Mouse (Mus musculus) forebrain, embryonic 14.5 days (tissue): ENCODE data around the gene Ctbp1. TPM values are rescaled to one million over a fixed set of nuclear protein-coding genes. Genes with fewer than 3 reads are reported as not detected.

Experiments
- ATAC-seq: fragments of 200-750 bp; cut with Nextera tagmentation; 2 replicates; pipeline ENCODE4 v1.8.0; 2017; ENCODE audit warnings: mild to moderate bottlenecking, moderate library complexity
- DNase-seq: peaks from one replicate; pipeline ENCODE4 v3.0.0-alpha.2; 2015; ENCODE audit warnings: low spot score
- H3K27ac ChIP-seq: fragments of 300-500 bp; sonication (generic); 2 replicates; pipeline ENCODE4 v1.5.1; 2014; ENCODE audit warnings: low read depth, mild to moderate bottlenecking, control low read depth, low read length, moderate library complexity
- H3K27me3 ChIP-seq: fragments of 300-500 bp; sonication (generic); replicated peaks from 2 replicates; pipeline ENCODE4 v1.6.1; 2014; ENCODE audit warnings: low read length, control low read depth, mixed read lengths; ENCODE audit not compliant: control insufficient read depth, insufficient read depth
- H3K36me3 ChIP-seq: fragments of 300-500 bp; sonication (generic); 2 replicates; pipeline ENCODE4 v1.6.1; 2014; ENCODE audit warnings: low read length, control low read depth; ENCODE audit not compliant: control insufficient read depth, insufficient read depth
- H3K4me1 ChIP-seq: fragments of 300-500 bp; sonication (generic); 2 replicates; pipeline ENCODE4 v1.6.1; 2014; ENCODE audit warnings: antibody characterized with exemption, low read length, control low read depth; ENCODE audit not compliant: control insufficient read depth, insufficient read depth
- H3K4me2 ChIP-seq: fragments of 300-500 bp; sonication (generic); 2 replicates; pipeline ENCODE4 v1.6.1; 2014; ENCODE audit warnings: mild to moderate bottlenecking, control low read depth, low read length
- H3K4me3 ChIP-seq: fragments of 300-500 bp; sonication (generic); 2 replicates; pipeline ENCODE4 v1.5.1; 2014; ENCODE audit warnings: low read depth, low read length, control low read depth
- H3K9ac ChIP-seq: fragments of 300-500 bp; sonication (generic); 2 replicates; pipeline ENCODE4 v1.6.1; 2014; ENCODE audit warnings: mild to moderate bottlenecking, low read length, control low read depth, moderate library complexity
- H3K9me3 ChIP-seq: fragments of 300-500 bp; sonication (generic); replicated peaks from 2 replicates; pipeline ENCODE4 v1.6.1; 2016; ENCODE audit warnings: low read length, control low read depth, mixed read lengths; ENCODE audit not compliant: control insufficient read depth
- WGBS: fragments of 180-500 bp; shearing (Covaris S2); extraction: QIAGEN DNeasy Blood & Tissue Kit; methylation state at CpG from one replicate; pipeline ENCODE4 v1.1.7; 2014; 5-methylcytosine and 5-hydroxymethylcytosine counted together
- polyA plus RNA-seq: library from polyadenylated mRNA; unstranded; fragments of >200 nt; fragmentation: Nextera tagmentation; extraction: Ambion mirVana; gene quantifications from 2 replicates; pipeline ENCODE4 v1.2.1, GENCODE M21; 2014

Ctbp1 gene
- polyA plus RNA-seq, 1 experiment from 2014 or later, result 497 TPM

DNA sequence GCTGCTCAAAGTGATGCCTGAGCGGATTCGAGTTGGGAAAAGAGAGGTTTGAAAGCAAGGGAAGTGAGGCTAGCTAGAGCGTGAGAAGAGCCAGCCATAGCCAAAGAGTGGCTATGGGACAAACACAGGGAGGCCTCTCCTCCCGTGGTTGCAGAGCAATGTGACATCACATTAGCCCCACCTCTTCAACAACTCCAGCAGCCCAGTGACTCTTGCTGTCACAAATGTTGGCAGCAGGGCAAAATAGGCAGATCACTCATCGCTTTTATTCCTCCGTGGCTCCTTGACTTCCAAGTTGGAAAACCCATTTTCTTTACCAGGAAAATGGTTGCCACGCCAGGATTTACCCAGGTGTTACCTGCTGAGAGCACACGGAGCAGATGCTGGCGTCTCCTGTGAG is 67.7 kb downstream of the Ctbp1 start:
- DNase-seq, result no peak

DNA sequence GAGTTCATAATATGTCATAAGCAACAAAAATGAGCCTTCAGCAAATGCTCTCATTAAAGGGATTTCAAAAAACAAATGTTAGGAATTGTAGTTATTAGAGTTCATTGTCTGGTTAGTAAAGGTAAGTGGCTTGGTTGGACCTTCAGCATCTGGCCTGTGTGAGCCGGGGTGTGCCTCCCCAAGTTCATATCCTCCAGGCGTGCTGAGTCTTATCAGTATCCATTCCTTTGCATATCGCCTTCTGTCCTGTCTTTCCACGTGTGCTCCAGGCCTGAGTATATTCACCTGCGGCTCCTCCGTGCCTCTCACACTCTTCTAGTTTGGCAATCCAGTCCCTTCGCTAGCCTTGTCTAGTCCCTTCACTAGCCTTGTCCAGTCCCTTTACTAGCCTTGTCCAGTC is 68.5 kb downstream of the Ctbp1 start:
- no peak overlapping the region for H3K4me2 ChIP-seq
- no peak overlapping the region for H3K9ac ChIP-seq
- no peaks in the 10 kb centered on the region for H3K4me1 ChIP-seq
- H3K9me3 ChIP-seq, result no peaks in the 10 kb centered on the region
- no peak for DNase-seq
- H3K27me3 ChIP-seq, result no peaks in the 10 kb centered on the region
- no peak overlapping the region for H3K27ac ChIP-seq
- no peak overlapping the region for H3K4me3 ChIP-seq
- H3K36me3 ChIP-seq, result no peaks in the 10 kb centered on the region
- WGBS, result 86% methylated on average over 7 of the region's 7 CpGs
- no peak for ATAC-seq

More for the DNA sequence above, 67.7 kb downstream of the Ctbp1 start:
- Histone ChIP-seq H3K9ac (no peak overlapping the region), H3K4me2 (no peak overlapping the region), H3K9me3 (no peaks in the 10 kb centered on the region), H3K27me3 (no peaks in the 10 kb centered on the region), H3K27ac (no peak overlapping the region), H3K4me1 (no peaks in the 10 kb centered on the region), H3K4me3 (no peak overlapping the region), H3K36me3 (no peaks in the 10 kb centered on the region)
- WGBS, result 53% methylated on average over 9 of the region's 9 CpGs
- no peak for ATAC-seq

DNA sequence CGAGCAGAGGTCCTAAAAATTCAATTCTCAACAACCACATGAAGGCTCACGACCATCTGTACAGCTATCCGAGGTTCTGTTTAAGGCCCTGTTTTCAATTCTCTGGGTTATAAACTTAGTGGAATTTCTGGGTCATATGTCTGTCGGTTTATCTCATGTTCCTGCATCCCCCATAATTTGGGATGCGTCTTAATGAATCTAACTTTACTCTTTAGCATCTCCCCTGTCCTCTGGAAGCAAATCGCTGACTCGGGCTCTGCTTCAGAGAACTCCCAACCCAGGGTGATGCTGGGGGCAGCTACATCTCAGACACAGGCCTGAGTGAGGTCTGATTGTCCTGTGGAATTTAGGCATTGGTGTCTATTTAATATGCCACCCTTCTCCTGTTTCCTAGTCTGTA is 70.5 kb downstream of the Ctbp1 start:
- no peaks in the 10 kb centered on the region for H3K4me1 ChIP-seq
- no peak overlapping the region for H3K4me3 ChIP-seq
- H3K4me2 ChIP-seq, result no peak overlapping the region
- no peak overlapping the region for H3K9ac ChIP-seq
- H3K36me3 ChIP-seq, result no peaks in the 10 kb centered on the region
- ATAC-seq, result no peak
- WGBS, result 82% methylated on average over 7 of the region's 7 CpGs
- H3K9me3 ChIP-seq, result no peaks in the 10 kb centered on the region
- H3K27me3 ChIP-seq, result no peaks in the 10 kb centered on the region
- no peak for DNase-seq
- no peak overlapping the region for H3K27ac ChIP-seq

DNA sequence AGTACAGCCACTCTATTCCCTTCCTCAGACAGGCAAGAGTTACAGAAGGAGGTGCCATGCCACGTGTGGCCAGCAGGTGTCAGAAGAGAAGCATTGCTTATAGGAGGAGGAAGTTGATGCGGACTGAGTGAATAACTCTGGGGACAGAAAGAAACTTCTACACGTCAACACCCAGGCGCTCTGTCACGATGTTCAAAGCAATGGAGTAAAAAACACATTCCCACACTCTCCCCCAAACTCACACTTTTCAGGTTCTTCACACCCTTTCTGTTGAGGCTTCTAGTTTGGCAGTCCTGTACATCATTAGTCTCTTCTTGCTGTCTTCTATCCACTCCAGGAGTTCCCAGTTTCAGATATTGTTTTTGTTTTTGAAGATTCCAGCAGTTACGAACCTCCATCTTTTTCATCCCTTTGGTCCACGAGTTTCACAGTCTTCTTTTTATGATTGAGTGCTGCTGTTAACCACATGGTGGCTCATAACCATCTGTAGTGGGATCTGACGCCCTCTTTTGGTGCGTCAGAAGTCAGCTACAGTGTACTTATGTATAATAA is 71.0 kb downstream of the Ctbp1 start:
- H3K9me3 ChIP-seq, result no peaks in the 10 kb centered on the region
- H3K9ac ChIP-seq, result no peak overlapping the region
- H3K27ac ChIP-seq, result no peak overlapping the region
- 0 out of 2 replicates have a peak, but pooled peaks have one; percentile 52 for ATAC-seq
- H3K4me1 ChIP-seq, result no peaks in the 10 kb centered on the region
- no peaks in the 10 kb centered on the region for H3K36me3 ChIP-seq
- no peaks in the 10 kb centered on the region for H3K27me3 ChIP-seq
- peak; percentile 87 for DNase-seq
- H3K4me3 ChIP-seq, result no peak overlapping the region
- 18% methylated on average over 9 of the region's 9 CpGs for WGBS
- peak overlapping the region; percentile 8; the same call in 1 of the 2 replicates for H3K4me2 ChIP-seq

DNA sequence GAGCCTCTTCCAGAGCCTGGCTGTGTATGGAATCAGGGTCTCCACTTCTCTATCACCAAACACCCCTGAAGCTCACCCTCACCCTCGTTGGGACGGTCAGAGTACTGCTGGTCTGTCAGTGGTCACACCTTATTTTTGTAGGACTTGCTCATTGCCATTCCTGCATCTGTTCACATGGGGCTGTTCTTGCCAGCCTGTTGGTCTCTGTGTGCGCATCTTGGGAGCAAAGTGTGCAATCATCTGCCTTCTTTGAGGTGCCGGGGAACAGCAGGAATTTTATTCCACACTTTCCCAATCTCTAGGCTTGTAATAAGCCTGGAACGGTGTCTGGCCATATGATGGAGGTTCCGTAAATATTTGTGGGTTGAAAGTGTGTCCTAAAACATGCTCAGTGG is 71.6 kb downstream of the Ctbp1 start:
- Histone ChIP-seq H3K9me3 (no peaks in the 10 kb centered on the region), H3K27me3 (no peaks in the 10 kb centered on the region), H3K4me1 (no peaks in the 10 kb centered on the region), H3K4me2 (no peak overlapping the region), H3K4me3 (no peak overlapping the region), H3K9ac (no peak overlapping the region), H3K27ac (no peak overlapping the region), H3K36me3 (no peaks in the 10 kb centered on the region)
- no peak for DNase-seq
- ATAC-seq, result no peak
- WGBS, result 85% methylated on average over 6 of the region's 6 CpGs

DNA sequence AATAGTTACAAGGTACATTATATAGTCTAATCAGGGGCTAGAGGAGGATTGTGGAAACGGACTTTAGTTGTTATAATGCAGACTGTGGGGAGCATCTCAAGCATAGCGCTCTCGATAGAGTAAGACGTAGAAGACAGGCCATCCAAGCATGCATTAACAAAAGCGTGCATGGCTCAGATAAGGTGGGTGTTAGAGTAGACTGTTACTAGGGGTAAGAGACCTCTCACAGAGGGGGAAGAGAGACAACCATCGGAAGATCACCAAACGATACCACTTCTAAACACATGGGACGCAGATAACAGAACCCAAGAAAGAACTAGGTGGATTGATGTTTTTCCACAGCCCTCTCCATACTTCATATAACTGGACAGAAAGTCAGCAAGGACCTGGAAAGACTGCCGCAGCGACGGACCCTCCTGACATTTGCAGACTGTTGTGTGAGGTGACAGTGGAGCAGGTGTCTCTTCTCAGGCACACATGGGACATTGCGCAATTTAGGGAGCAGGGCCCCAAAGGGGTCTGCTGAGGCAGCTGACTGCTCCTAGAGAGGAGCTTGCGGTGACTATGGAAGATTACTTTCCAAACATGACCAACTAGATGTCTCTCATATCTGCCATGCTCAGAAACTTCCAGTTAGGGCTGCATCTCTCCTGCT is 72.2 kb downstream of the Ctbp1 start:
- Histone ChIP-seq H3K4me3 (no peak overlapping the region), H3K4me2 (no peak overlapping the region), H3K27me3 (no peaks in the 10 kb centered on the region), H3K9ac (no peak overlapping the region), H3K9me3 (no peaks in the 10 kb centered on the region), H3K27ac (no peak overlapping the region), H3K4me1 (no peaks in the 10 kb centered on the region), H3K36me3 (no peaks in the 10 kb centered on the region)
- WGBS, result 89% methylated on average over 13 of the region's 13 CpGs
- ATAC-seq (no peak), DNase-seq (no peak)

DNA sequence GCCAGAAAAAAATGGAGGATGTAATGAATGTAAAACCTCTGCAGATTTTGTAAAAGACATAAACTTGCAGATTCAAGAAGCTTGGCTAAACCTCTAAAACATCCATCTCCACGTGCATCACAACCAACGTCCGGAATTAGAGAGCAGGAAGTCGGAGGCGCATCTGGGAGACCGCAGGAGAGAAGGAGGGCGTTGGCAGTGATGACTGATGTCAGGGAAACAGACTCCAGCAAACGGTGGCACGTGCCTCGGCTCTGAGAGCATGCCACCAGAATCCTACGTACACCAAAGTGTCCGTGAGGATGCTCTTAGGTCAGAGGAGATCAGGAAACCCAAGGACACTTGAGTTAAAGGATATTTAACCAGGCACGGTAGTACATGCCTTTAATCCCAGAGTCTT is 73.1 kb downstream of the Ctbp1 start:
- Histone ChIP-seq H3K4me1 (no peaks in the 10 kb centered on the region), H3K4me3 (no peak overlapping the region), H3K27ac (no peak overlapping the region), H3K9me3 (no peaks in the 10 kb centered on the region), H3K4me2 (no peak overlapping the region), H3K27me3 (no peaks in the 10 kb centered on the region), H3K36me3 (no peaks in the 10 kb centered on the region), H3K9ac (no peak overlapping the region)
- WGBS, result 79% methylated on average over 13 of the region's 13 CpGs
- ATAC-seq (no peak), DNase-seq (no peak)

DNA sequence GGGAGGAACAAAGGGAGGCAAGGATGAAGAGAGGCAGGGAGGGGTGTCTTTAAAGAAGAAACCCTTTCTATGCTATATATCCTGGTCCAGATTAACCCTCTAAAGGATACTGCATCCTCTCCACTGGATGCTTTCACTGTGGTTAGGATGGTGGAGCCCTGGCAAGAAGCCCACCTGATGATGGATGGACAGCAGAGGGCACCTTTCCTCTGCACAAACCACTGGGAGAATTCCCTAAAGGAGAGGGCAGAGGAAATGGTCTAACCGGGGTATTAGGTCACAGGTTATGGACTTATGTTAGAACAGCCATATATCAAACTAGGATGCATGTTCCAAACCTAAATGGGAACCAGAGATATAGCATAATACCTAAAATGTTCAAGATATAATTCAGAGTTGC is 74.7 kb downstream of the Ctbp1 start:
- H3K9me3 ChIP-seq, result no peaks in the 10 kb centered on the region
- no peak for DNase-seq
- H3K4me2 ChIP-seq, result no peak overlapping the region
- no peaks in the 10 kb centered on the region for H3K27me3 ChIP-seq
- no peaks in the 10 kb centered on the region for H3K36me3 ChIP-seq
- no peak overlapping the region for H3K27ac ChIP-seq
- H3K4me3 ChIP-seq, result no peak overlapping the region
- no peak for ATAC-seq
- H3K4me1 ChIP-seq, result no peaks in the 10 kb centered on the region
- WGBS, result 77% methylated on average over 1 of the region's 1 CpGs
- no peak overlapping the region for H3K9ac ChIP-seq
